Mouse (Mus musculus) midbrain, embryonic 16.5 days (tissue): ENCODE data around the gene Dscaml1. TPM values are rescaled to one million over a fixed set of nuclear protein-coding genes. Genes with fewer than 3 reads are reported as not detected.
A peak's percentile ranks its signal among the peaks of the same experiment; 100 is the strongest.

ENCODE experiments used
- ATAC-seq: fragments of 200-750 bp; cut with Nextera tagmentation; 2 replicates; pipeline ENCODE4 v1.8.0; 2017; ENCODE audit warnings: moderate TSS enrichment
- H3K27ac ChIP-seq: fragments of 300-500 bp; sonication (generic); 2 replicates; pipeline ENCODE4 v1.5.1; 2014; ENCODE audit warnings: mild to moderate bottlenecking, low read length, mixed read lengths
- H3K27me3 ChIP-seq: fragments of 300-500 bp; sonication (generic); 2 replicates; pipeline ENCODE4 v1.6.1; 2014; ENCODE audit warnings: low read depth, low read length, mixed read lengths; ENCODE audit not compliant: control insufficient read depth, insufficient read depth
- H3K36me3 ChIP-seq: fragments of 300-500 bp; sonication (generic); 2 replicates; pipeline ENCODE4 v1.6.1; 2014; ENCODE audit warnings: mild to moderate bottlenecking, low read length, moderate library complexity, mixed read lengths; ENCODE audit not compliant: control insufficient read depth, insufficient read depth
- H3K4me1 ChIP-seq: fragments of 300-500 bp; sonication (generic); 2 replicates; pipeline ENCODE4 v1.6.1; 2014; ENCODE audit warnings: mild to moderate bottlenecking, low read length, mixed read lengths; ENCODE audit not compliant: control insufficient read depth, insufficient read depth
- H3K4me2 ChIP-seq: fragments of 300-500 bp; sonication (generic); 2 replicates; pipeline ENCODE4 v1.6.1; 2014; ENCODE audit warnings: mild to moderate bottlenecking, low read length, mixed read lengths
- H3K4me3 ChIP-seq: fragments of 300-500 bp; sonication (generic); 2 replicates; pipeline ENCODE4 v1.5.1; 2014; ENCODE audit warnings: low read depth, mild to moderate bottlenecking, low read length, moderate library complexity, mixed read lengths
- H3K9ac ChIP-seq: fragments of 300-500 bp; sonication (generic); 2 replicates; pipeline ENCODE4 v1.6.1; 2014; ENCODE audit warnings: low read depth, low read length, mixed read lengths
- H3K9me3 ChIP-seq: fragments of 300-500 bp; sonication (generic); replicated peaks from 2 replicates; pipeline ENCODE4 v1.6.1; 2014; ENCODE audit warnings: mild to moderate bottlenecking, low read length, mixed read lengths; ENCODE audit not compliant: control insufficient read depth, poor library complexity, severe bottlenecking
- WGBS: fragments of 180-500 bp; shearing (Covaris S2); extraction: QIAGEN DNeasy Blood & Tissue Kit; methylation state at CpG from one replicate; pipeline ENCODE4 v1.1.7; 2014; 5-methylcytosine and 5-hydroxymethylcytosine counted together
- polyA plus RNA-seq: library from polyadenylated mRNA; unstranded; fragments of >200 nt; fragmentation: Nextera tagmentation; extraction: Ambion mirVana; gene quantifications from 2 replicates; pipeline ENCODE4 v1.2.1, GENCODE M21; 2015

Gene Dscaml1
- polyA plus RNA-seq, 1 experiment from 2014 or later = 20.6 TPM

DNA sequence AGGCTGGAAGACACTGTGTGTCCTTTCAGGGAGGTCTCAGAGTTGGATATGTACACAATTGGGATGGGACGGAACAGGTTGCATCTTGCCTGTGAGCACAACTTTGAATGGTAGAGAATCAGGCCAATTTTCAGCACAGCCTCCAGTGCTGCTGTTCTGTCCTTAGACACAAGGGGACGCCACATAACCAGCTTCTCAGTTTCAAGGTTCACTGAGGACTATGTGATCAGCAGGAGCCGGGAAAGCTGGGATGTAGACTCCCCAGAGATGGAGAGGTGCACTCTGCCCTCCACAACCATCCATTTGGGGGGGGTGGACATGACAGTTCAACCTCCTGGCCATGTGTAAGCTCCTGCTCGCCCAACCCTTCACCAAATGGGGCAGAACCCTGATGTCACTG lies 10.5 kb upstream of the Dscaml1 start:
- no peak for ATAC-seq
- 40% methylated on average over 4 of the region's 4 CpGs for WGBS

DNA sequence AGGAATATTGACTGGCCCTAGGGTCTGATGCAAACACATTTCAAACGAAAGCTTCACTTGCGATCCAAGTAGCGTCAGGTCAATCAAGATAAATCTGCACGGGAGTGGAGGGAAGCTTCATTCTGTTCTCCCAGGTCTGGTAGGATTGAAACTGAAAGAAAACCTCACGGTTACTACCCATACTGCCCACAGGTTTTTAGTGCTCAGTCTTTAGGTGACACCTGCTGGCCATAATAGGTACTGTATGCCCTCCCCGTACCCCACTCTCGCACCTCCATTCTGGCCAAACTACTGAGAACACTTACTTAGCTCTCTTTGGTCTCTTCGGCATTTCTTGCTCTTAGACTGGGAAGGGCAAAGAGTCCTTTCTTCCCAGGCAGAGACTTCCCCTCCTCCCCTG lies 9.2 kb upstream of the Dscaml1 start:
- Histone ChIP-seq H3K9me3 (no peaks in the 10 kb centered on the region), H3K36me3 (no peaks in the 10 kb centered on the region), H3K4me2 (no peak overlapping the region), H3K4me3 (no peak overlapping the region), H3K9ac (no peak overlapping the region), H3K4me1 (peaks cover 4% of the 10 kb centered on the region; the same call in 1 of the 2 replicates), H3K27ac (no peak overlapping the region), H3K27me3 (no peaks in the 10 kb centered on the region)
- WGBS = 31% methylated on average over 8 of the region's 8 CpGs
- no peak for ATAC-seq

More for the DNA sequence above, 10.5 kb upstream of the Dscaml1 start:
- Histone ChIP-seq H3K9ac (no peak overlapping the region), H3K27me3 (no peaks in the 10 kb centered on the region), H3K9me3 (no peaks in the 10 kb centered on the region), H3K4me1 (peaks cover 8% of the 10 kb centered on the region), H3K4me3 (no peak overlapping the region), H3K27ac (no peak overlapping the region), H3K36me3 (no peaks in the 10 kb centered on the region), H3K4me2 (no peak overlapping the region)

DNA sequence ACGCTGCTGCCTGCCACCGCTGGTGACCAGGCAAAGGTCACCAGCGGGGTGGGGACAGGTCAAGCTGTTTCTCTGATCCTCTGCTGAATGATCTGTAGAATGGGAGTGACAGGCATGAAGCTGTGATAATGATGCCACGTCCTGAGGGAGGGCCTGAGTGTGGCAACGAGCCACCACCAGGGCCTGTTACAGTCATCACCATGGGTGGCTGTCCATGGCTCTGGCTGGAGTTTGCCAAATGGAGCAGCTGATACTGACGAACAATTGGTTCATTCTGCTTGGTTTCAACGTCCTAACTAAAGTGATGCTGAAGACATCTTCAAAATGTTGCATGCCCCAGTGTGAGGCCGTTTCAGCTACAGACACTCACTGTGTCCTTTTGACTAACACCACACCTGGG lies 8.2 kb upstream of the Dscaml1 start:
- H3K27ac ChIP-seq = no peak overlapping the region
- H3K9me3 ChIP-seq = no peaks in the 10 kb centered on the region
- WGBS = 57% methylated on average over 8 of the region's 8 CpGs
- no peaks in the 10 kb centered on the region; the same call in 1 of the 2 replicates for H3K4me1 ChIP-seq
- no peak overlapping the region for H3K9ac ChIP-seq
- ATAC-seq = no peak
- no peak overlapping the region for H3K4me3 ChIP-seq
- H3K27me3 ChIP-seq = no peaks in the 10 kb centered on the region
- no peaks in the 10 kb centered on the region for H3K36me3 ChIP-seq
- no peak overlapping the region for H3K4me2 ChIP-seq

DNA sequence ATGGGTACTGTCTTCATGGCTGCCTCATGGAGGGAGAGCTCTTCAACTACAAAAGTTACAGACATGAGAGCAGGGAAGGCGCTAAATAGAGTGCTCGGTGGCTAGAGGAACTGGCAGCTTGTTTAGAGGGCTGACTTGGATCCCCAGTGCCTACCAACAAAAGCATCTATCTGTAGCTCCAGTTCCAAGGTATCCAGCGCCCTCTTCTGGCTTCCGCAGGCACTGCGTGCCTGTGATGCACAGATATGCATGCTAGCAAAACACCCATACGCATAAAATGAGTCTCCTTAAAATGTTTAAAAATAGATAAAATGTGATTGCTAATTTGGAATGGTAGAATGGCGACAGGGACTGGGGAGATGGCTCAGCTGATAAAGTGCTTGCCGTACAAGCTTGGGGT lies 5.2 kb upstream of the Dscaml1 start:
- Histone ChIP-seq H3K4me3 (no peak overlapping the region), H3K9me3 (no peaks in the 10 kb centered on the region), H3K4me1 (no peaks in the 10 kb centered on the region; the same call in 1 of the 2 replicates), H3K27ac (no peak overlapping the region), H3K9ac (no peak overlapping the region), H3K36me3 (no peaks in the 10 kb centered on the region), H3K4me2 (no peak overlapping the region), H3K27me3 (no peaks in the 10 kb centered on the region)
- no peak for ATAC-seq
- WGBS = 64% methylated on average over 8 of the region's 8 CpGs

DNA sequence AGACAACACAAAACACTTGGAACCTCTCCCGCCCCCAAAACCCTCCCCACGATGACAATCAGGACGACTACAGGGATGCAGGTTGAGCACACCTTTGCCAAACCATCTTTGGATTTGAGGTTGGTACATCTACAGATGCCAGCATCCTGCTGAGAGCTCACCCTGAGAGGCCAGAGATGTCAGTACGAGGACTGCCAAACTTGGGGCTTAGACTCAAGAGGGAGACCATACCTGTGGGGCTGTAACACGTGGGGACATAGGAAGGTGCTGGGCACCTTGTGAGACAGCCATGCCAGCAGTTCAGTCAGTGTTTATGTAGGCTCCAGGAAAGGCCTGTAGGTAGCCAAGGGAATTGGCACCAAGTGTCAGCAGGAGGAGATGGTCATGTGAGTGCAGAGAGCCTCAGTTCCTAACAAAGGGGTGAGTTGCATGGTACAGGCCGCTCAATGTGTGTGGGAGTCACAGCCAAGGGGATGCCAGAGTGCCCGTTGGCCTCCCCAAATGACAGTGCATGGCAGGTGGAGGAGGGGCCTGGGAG lies 3.6 kb upstream of the Dscaml1 start:
- H3K4me3 ChIP-seq = no peak overlapping the region
- H3K4me2 ChIP-seq = no peak overlapping the region
- no peaks in the 10 kb centered on the region for H3K36me3 ChIP-seq
- no peak for ATAC-seq
- no peak overlapping the region for H3K27ac ChIP-seq
- 85% methylated on average over 7 of the region's 7 CpGs for WGBS
- H3K4me1 ChIP-seq = no peaks in the 10 kb centered on the region
- H3K9me3 ChIP-seq = no peaks in the 10 kb centered on the region
- no peak overlapping the region for H3K9ac ChIP-seq
- H3K27me3 ChIP-seq = no peaks in the 10 kb centered on the region; the same call in 1 of the 2 replicates

DNA sequence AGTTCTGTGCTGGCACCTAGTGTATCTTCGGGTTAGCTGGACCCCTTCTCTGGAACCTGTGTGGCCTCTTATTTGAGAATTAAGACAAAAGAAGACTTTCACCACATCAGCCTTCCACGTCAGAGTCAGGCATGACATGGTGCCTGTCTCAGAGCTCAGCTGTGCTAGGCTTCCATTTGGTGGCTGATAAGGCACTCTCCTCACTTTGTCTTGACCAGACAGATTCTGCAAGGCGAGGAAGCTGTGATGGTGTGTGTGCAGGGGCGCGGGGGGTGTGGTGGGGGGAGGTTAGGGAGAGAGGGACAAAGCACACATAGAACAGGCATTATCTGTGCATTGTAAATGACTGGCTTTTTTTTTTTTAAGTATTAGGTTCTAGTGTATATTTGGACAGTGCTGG lies 3.0 kb downstream of the Dscaml1 start:
- Histone ChIP-seq H3K4me3 (no peak overlapping the region), H3K9ac (no peak overlapping the region), H3K4me2 (peak overlapping the region; percentile 90; the same call in 1 of the 2 replicates), H3K4me1 (peaks cover 23% of the 10 kb centered on the region), H3K36me3 (no peaks in the 10 kb centered on the region), H3K27ac (no peak overlapping the region; the same call in 1 of the 2 replicates), H3K27me3 (peaks cover 4% of the 10 kb centered on the region; the same call in 1 of the 2 replicates), H3K9me3 (no peaks in the 10 kb centered on the region)
- no peak for ATAC-seq
- WGBS = 39% methylated on average over 5 of the region's 5 CpGs

DNA sequence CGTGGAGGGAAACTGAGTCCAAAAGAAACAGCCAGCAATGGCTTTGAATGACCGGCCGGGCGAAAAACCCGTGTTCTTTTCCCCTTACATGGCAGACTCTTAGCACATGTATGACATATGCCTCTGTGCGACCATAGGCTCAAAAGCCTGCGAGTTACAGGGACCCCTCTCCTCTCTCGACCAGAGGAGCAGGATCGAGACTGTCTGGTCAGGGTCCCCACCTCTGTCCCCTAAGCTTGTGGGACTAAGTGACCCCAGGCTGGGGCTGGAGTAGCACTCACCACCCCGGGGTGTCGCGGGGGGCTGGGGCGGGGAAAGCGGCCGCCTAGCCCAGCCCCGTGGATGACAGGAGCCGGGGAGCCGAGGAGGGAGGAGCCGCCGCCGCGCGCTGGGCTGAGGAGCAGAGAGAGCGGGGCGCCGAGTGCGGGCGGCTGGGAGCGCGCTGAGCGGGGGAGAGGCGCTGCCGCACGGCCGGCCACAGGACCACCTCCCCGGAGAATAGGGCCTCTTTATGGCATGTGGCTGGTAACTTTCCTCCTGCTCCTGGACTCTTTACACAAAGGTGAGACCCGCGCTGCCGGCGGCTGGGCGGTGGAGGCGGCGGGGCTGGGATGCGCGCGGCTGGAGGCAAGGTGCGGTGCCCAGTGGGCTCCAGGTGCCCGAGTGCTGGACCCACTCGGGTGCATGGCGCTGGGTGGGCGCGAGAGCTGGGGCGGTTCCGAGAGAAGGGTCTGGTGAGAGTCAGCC lies 3.7 kb downstream of the Dscaml1 start:
- 4% methylated on average over 36 of the region's 54 CpGs for WGBS
- Histone ChIP-seq H3K9me3 (no peaks in the 10 kb centered on the region), H3K4me2 (peak overlapping the region; percentile 90), H3K4me3 (peak overlapping the region; percentile 77), H3K4me1 (peaks cover 26% of the 10 kb centered on the region), H3K36me3 (no peaks in the 10 kb centered on the region), H3K27me3 (peaks cover 4% of the 10 kb centered on the region; the same call in 1 of the 2 replicates), H3K9ac (peak overlapping the region; percentile 87), H3K27ac (peak overlapping the region; percentile 90)
- peak; percentile 74 for ATAC-seq

DNA sequence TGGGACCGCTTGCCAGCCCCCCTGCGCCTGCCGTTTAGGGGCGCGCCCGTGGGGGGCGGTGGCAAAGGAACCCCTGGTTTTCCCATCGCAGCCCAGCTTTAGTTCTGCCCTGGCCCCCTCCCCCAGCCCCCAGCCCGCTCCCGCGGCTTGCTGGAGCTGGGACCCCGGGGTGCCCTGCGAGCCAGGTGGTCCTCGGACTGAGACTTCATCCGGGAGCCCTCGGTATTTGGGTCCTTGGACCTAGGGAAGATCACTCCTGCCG lies 4.2 kb downstream of the Dscaml1 start:
- H3K27ac ChIP-seq = peak overlapping the region; percentile 90
- H3K27me3 ChIP-seq = peaks cover 4% of the 10 kb centered on the region; the same call in 1 of the 2 replicates
- under 1% methylated on average over 15 of the region's 17 CpGs for WGBS
- no peaks in the 10 kb centered on the region for H3K36me3 ChIP-seq
- peak overlapping the region; percentile 77 for H3K4me3 ChIP-seq
- H3K9ac ChIP-seq = peak overlapping the region; percentile 87
- peak; percentile 1; the same call in 1 of the 2 replicates for ATAC-seq
- peak overlapping the region; percentile 90 for H3K4me2 ChIP-seq
- no peaks in the 10 kb centered on the region for H3K9me3 ChIP-seq
- peaks cover 26% of the 10 kb centered on the region for H3K4me1 ChIP-seq

DNA sequence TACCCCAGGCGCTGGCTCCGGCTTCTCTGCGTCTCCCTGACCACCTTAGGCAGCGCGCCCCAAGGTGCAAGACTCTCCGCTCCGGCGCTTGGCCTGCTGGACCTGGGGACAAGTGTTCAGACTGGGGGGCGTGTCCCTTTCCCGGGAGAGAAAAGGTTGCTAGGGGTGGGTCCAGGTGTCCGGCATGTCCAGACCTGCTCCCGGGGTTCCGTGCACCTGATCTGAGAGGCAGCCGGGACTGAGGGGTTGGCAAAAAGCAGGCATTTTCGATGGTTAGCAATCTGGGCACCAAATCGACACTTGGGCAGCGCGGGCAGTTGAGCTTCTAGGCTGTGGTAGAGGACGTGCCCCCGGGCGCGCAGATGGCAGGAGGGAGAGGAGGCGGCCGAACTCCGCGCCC lies 4.7 kb downstream of the Dscaml1 start:
- 0 out of 2 replicates have a peak, but pooled peaks have one; percentile 6 for ATAC-seq
- Histone ChIP-seq H3K4me3 (peak overlapping the region; percentile 77), H3K27ac (peak overlapping the region; percentile 90), H3K36me3 (no peaks in the 10 kb centered on the region), H3K4me2 (peak overlapping the region; percentile 90), H3K27me3 (peaks cover 4% of the 10 kb centered on the region; the same call in 1 of the 2 replicates), H3K4me1 (peaks cover 28% of the 10 kb centered on the region), H3K9ac (peak overlapping the region; percentile 87), H3K9me3 (no peaks in the 10 kb centered on the region)
- WGBS = 3% methylated on average over 24 of the region's 26 CpGs
